ENCODE assay signal across 8 mouse cellular contexts in genomic region chr11:104625453-104626402, GRCm38 (mm10). TPM values are rescaled to one million over a fixed set of nuclear protein-coding genes. Genes with fewer than 3 reads are reported as not detected.
A peak's percentile ranks its signal among the peaks of the same experiment; 100 is the strongest.
DNase-seq lines count a peak whose midpoint lies in the region.

No protein-coding gene starts in this region.

- H3K9me3 ChIP-seq in embryonic facial prominence, embryonic 10.5 days = no peaks in the 10 kb centered on the region

- peak overlapping the region; percentile 81 for H3K27ac ChIP-seq in embryonic facial prominence, embryonic 10.5 days (replicated peaks)

- peaks cover 38% of the 10 kb centered on the region for H3K4me1 ChIP-seq in embryonic facial prominence, embryonic 10.5 days

- peak overlapping the region; percentile 25; the same call in 1 of the 2 replicates for H3K4me3 ChIP-seq in embryonic facial prominence, embryonic 10.5 days

- 34% methylated on average over 12 of the region's 12 CpGs for WGBS in embryonic facial prominence, embryonic 10.5 days

- H3K36me3 ChIP-seq in embryonic facial prominence, embryonic 10.5 days (replicated peaks) = no peaks in the 10 kb centered on the region

- peak; percentile 61 to 70 for DNase-seq in kidney, postnatal 4 days
- DNase-seq in kidney, postnatal 36 days = no peak
- DNase-seq in embryonic facial prominence, embryonic 10.5 days (ENCODE audit: low spot score) = peak; percentile 70
- peak; percentile 84 to 85 for DNase-seq in heart, postnatal 10 days
- DNase-seq in lung, postnatal 4 days = peak; percentile 71 to 85
- no peak for DNase-seq in thymus, postnatal 10 days (ENCODE audit: low spot score in 2 of 2)
- DNase-seq in B cell, adult 2 months = no peak
- DNase-seq in left cerebral cortex, postnatal 36 days (ENCODE audit: low spot score in 2 of 2) = no peak

- intact Hi-C loops in heart, postnatal 10 days (cut with DNase I) = no loop called here
- intact Hi-C loops in left cerebral cortex, postnatal 36 days (cut with DNase I) = no loop called here

- no peaks in the 10 kb centered on the region for H3K27me3 ChIP-seq in embryonic facial prominence, embryonic 10.5 days (replicated peaks; ENCODE audit: low read depth, poor library complexity, severe bottlenecking)

RNA-seq across cellular contexts. Expression of gene Itgb3, which starts 17.9 kb away (rescaled TPM):
- polyA plus RNA-seq in embryonic facial prominence, embryonic 10.5 days (2016; fragmentation: Nextera tagmentation; extraction: Ambion mirVana) = 2.9 and 4.2 TPM in 2 replicates
- total RNA-seq in heart, postnatal 10 days (2021) = 1 to 10 TPM; 5.8 to 7.3 TPM
- total RNA-seq in left cerebral cortex, postnatal 36 days (2021) = 1 to 10 TPM; 2.9 to 3.1 TPM

RNA-seq across cellular contexts. Expression of gene Gm11639, which starts 59.8 kb away (rescaled TPM):
- not detected in 2 replicates for polyA plus RNA-seq in embryonic facial prominence, embryonic 10.5 days (2016; fragmentation: Nextera tagmentation; extraction: Ambion mirVana)
- total RNA-seq in heart, postnatal 10 days (2021) = under 1 TPM; 0.07 TPM
- total RNA-seq in left cerebral cortex, postnatal 36 days (2021) = under 1 TPM; 0.49 to 0.91 TPM

Comparison
In these comparisons a context has a peak if more than half of its experiments do, and no peak if none do; other contexts are left out.
1. DNase-seq: peak in kidney, postnatal 4 days (2 of 2), embryonic facial prominence, embryonic 10.5 days (single experiment), heart, postnatal 10 days (2 of 2) and lung, postnatal 4 days (2 of 2); none in kidney, postnatal 36 days (0 of 2), thymus, postnatal 10 days (0 of 2), B cell, adult 2 months (0 of 2) and left cerebral cortex, postnatal 36 days (0 of 2).